Mouse (Mus musculus): ENCODE measurements at regions not wholly inside any gene's neighbourhood (a gene's known extent, or its start where the extent isn't known, plus 50 kb on each side); places are given as distances from the start of the nearest gene placed in this dataset.

DNA sequence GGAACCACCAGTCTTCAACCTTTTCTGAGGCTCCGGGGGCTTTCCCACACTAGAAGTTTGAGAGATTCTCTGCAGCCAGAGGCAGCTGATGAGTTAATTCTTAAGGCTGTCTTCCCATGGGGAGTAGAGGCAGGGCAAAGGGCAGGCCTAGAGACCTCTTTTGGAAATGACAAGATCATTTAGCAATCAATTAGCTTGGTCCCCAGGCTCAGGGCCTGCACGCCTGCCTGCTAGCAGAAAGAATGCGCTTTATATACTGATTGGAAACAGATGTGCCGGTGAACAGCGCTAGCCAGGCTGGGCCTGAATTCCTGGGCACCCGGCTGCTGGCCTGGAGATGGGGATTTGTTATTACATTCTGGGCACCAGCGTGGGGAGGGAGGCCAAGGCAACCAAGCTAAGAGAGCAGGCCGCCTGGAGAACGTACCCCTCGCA is 156.2 kb downstream of the Utp6 start:
- Histone ChIP-seq H3K79me3 (ENCODE audit: low read depth) (no peaks in the 10 kb centered on the region), H3ac (ENCODE audit: control insufficient read depth, insufficient read length, low read depth) (no peak overlapping the region), H3K27me3 (ENCODE audit: control insufficient read depth, insufficient read depth, insufficient read length) (no peaks in the 10 kb centered on the region), H3K79me2 (ENCODE audit: control insufficient read depth, insufficient read depth) (no peaks in the 10 kb centered on the region), H3K4me3 (ENCODE audit: insufficient read depth, poor library complexity, severe bottlenecking) (no peak overlapping the region), H3K36me3 (ENCODE audit: control insufficient read depth, insufficient read depth) (no peaks in the 10 kb centered on the region)
- TF ChIP-seq FOSL1 (IDR thresholded peaks at IDR 0.05; ENCODE audit: insufficient read depth, low read length, poor library complexity, severe bottlenecking) (no peak), CTCF (IDR thresholded peaks at IDR 0.05; ENCODE audit: control insufficient read depth, insufficient read depth, insufficient read length) (no peak), USF1 (IDR thresholded peaks at IDR 0.05; ENCODE audit: low read depth) (no peak), MAX (IDR thresholded peaks at IDR 0.05) (no peak), MYOD1 (IDR thresholded peaks at IDR 0.05; ENCODE audit: control insufficient read depth, insufficient read length, low read depth) (no peak), MYOG (IDR thresholded peaks at IDR 0.05; ENCODE audit: control insufficient read depth, extremely low read depth, insufficient read length) (no peak), CEBPB (IDR thresholded peaks at IDR 0.05; ENCODE audit: low read depth) (no peak)

DNA sequence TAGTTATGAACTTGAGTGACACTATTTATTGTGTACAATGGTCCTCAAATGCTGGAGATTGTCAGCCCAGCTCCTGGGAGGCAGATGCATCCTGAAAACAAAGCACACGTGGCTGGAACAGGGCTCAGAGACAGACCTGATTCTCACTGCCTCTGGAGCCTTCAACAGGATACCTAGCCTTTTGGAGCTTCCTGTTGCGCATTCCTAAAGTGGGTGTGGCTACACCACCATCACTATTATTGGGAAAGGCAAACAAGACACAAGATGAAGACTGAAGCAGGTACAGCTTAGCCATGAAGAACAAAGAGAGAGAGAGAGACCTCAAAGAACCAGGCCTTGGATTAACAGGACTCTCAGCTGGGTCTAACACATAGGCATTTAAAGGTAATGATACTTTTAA is 158.2 kb downstream of the Utp6 start:
- Histone ChIP-seq H3K79me2 (ENCODE audit: control insufficient read depth, insufficient read depth) (no peaks in the 10 kb centered on the region), H3K36me3 (ENCODE audit: control insufficient read depth, insufficient read depth) (no peaks in the 10 kb centered on the region), H3K4me3 (ENCODE audit: insufficient read depth, poor library complexity, severe bottlenecking) (no peak overlapping the region), H3K79me3 (ENCODE audit: low read depth) (no peaks in the 10 kb centered on the region), H3ac (ENCODE audit: control insufficient read depth, insufficient read length, low read depth) (no peak overlapping the region), H3K27me3 (ENCODE audit: control insufficient read depth, insufficient read depth, insufficient read length) (no peaks in the 10 kb centered on the region)
- no peak for TF ChIP-seq CTCF (IDR thresholded peaks at IDR 0.05; ENCODE audit: control insufficient read depth, insufficient read depth, insufficient read length)
- no peak for TF ChIP-seq USF1 (IDR thresholded peaks at IDR 0.05; ENCODE audit: low read depth)
- no peak for TF ChIP-seq MYOD1 (IDR thresholded peaks at IDR 0.05; ENCODE audit: control insufficient read depth, insufficient read length, low read depth)
- TF ChIP-seq MYOG (IDR thresholded peaks at IDR 0.05; ENCODE audit: control insufficient read depth, extremely low read depth, insufficient read length) = no peak
- TF ChIP-seq FOSL1 (IDR thresholded peaks at IDR 0.05; ENCODE audit: insufficient read depth, low read length, poor library complexity, severe bottlenecking) = no peak
- TF ChIP-seq MAX (IDR thresholded peaks at IDR 0.05) = no peak
- TF ChIP-seq CEBPB (IDR thresholded peaks at IDR 0.05; ENCODE audit: low read depth) = no peak

DNA sequence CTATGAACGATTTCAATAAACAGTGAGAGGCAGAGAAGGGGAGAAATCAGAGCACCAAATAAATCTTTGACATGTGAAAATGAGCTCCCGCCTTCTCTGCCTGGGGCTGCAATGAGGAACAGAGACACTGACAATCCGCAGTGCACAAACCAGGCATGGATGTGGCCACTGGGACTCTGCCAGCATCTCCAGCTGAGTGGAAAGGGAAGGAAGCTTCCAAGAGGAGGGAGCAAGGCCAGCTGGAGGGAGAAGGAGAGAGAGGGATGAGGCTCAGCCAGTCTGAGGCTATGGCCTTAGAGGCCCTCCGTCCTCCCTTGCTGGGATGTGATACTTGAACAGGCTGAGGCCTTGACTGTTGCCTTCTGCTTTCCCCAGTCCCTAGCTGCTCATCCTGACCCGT is 159.2 kb downstream of the Utp6 start:
- Histone ChIP-seq H3ac (ENCODE audit: control insufficient read depth, insufficient read length, low read depth) (no peak overlapping the region), H3K4me3 (ENCODE audit: insufficient read depth, poor library complexity, severe bottlenecking) (no peak overlapping the region), H3K79me2 (ENCODE audit: control insufficient read depth, insufficient read depth) (no peaks in the 10 kb centered on the region), H3K36me3 (ENCODE audit: control insufficient read depth, insufficient read depth) (no peaks in the 10 kb centered on the region), H3K27me3 (ENCODE audit: control insufficient read depth, insufficient read depth, insufficient read length) (no peaks in the 10 kb centered on the region), H3K79me3 (ENCODE audit: low read depth) (no peaks in the 10 kb centered on the region)
- no peak for TF ChIP-seq MYOD1 (IDR thresholded peaks at IDR 0.05; ENCODE audit: control insufficient read depth, insufficient read length, low read depth)
- no peak for TF ChIP-seq USF1 (IDR thresholded peaks at IDR 0.05; ENCODE audit: low read depth)
- TF ChIP-seq CEBPB (IDR thresholded peaks at IDR 0.05; ENCODE audit: low read depth) = no peak
- TF ChIP-seq CTCF (IDR thresholded peaks at IDR 0.05; ENCODE audit: control insufficient read depth, insufficient read depth, insufficient read length) = no peak
- no peak for TF ChIP-seq MAX (IDR thresholded peaks at IDR 0.05)
- no peak for TF ChIP-seq FOSL1 (IDR thresholded peaks at IDR 0.05; ENCODE audit: insufficient read depth, low read length, poor library complexity, severe bottlenecking)

DNA sequence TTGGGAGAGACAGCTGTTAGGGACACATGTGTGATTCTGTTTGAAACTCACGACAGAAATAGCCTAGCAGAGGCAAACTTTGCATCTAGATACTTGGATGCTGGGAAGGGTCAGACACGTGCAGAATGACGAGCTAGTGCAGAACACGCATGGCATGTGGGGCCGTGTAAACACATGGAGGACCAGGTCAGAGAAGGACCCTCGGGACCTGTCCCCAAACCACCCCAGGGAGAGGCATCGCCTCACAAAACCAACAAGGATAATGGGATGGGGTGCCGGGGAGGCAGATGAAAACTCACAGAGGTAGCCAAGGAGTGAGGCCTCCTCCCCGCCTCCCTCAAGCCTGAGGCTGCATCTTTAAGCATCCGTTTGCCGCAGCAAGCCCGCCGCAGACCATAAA is 159.6 kb downstream of the Utp6 start:
- H3K79me3 ChIP-seq (ENCODE audit: low read depth) = no peaks in the 10 kb centered on the region
- H3K27me3 ChIP-seq (ENCODE audit: control insufficient read depth, insufficient read depth, insufficient read length) = no peaks in the 10 kb centered on the region
- H3ac ChIP-seq (ENCODE audit: control insufficient read depth, insufficient read length, low read depth) = no peak overlapping the region
- no peaks in the 10 kb centered on the region for H3K36me3 ChIP-seq (ENCODE audit: control insufficient read depth, insufficient read depth)
- H3K79me2 ChIP-seq (ENCODE audit: control insufficient read depth, insufficient read depth) = no peaks in the 10 kb centered on the region
- TF ChIP-seq MYOG (IDR thresholded peaks at IDR 0.05; ENCODE audit: control insufficient read depth, extremely low read depth, insufficient read length) = no peak
- TF ChIP-seq USF1 (IDR thresholded peaks at IDR 0.05; ENCODE audit: low read depth) = no peak
- no peak for TF ChIP-seq CEBPB (IDR thresholded peaks at IDR 0.05; ENCODE audit: low read depth)
- no peak for TF ChIP-seq MAX (IDR thresholded peaks at IDR 0.05)
- TF ChIP-seq FOSL1 (IDR thresholded peaks at IDR 0.05; ENCODE audit: insufficient read depth, low read length, poor library complexity, severe bottlenecking) = no peak
- no peak overlapping the region for H3K4me3 ChIP-seq (ENCODE audit: insufficient read depth, poor library complexity, severe bottlenecking)

DNA sequence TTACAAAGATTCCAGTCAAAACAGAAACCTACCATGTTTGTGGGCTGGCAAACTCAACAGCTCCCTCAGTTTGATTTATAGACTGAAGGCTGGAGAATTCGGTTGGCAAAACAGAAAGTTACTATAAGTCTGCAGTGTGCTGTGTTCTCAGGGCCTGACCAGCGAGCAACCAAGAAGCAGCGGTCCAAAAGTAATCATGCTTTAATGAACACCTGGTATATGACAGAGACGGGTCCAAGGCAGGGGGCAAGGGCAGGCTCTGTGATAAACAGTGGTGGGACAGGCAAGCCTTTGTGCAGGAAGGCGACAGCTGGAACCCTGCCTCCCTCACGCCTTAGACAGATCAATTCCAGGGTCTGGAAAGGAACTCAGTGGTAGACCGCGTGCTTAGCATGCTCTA is 161.9 kb downstream of the Utp6 start:
- no peaks in the 10 kb centered on the region for H3K27me3 ChIP-seq (ENCODE audit: control insufficient read depth, insufficient read depth, insufficient read length)
- TF ChIP-seq MYOG (IDR thresholded peaks at IDR 0.05; ENCODE audit: control insufficient read depth, extremely low read depth, insufficient read length) = no peak
- no peak for TF ChIP-seq FOSL1 (IDR thresholded peaks at IDR 0.05; ENCODE audit: insufficient read depth, low read length, poor library complexity, severe bottlenecking)
- no peak for TF ChIP-seq USF1 (IDR thresholded peaks at IDR 0.05; ENCODE audit: low read depth)
- no peak for TF ChIP-seq MYOD1 (IDR thresholded peaks at IDR 0.05; ENCODE audit: control insufficient read depth, insufficient read length, low read depth)
- H3K36me3 ChIP-seq (ENCODE audit: control insufficient read depth, insufficient read depth) = no peaks in the 10 kb centered on the region
- no peak overlapping the region for H3ac ChIP-seq (ENCODE audit: control insufficient read depth, insufficient read length, low read depth)
- no peaks in the 10 kb centered on the region for H3K79me3 ChIP-seq (ENCODE audit: low read depth)
- H3K4me3 ChIP-seq (ENCODE audit: insufficient read depth, poor library complexity, severe bottlenecking) = no peak overlapping the region
- no peaks in the 10 kb centered on the region for H3K79me2 ChIP-seq (ENCODE audit: control insufficient read depth, insufficient read depth)

DNA sequence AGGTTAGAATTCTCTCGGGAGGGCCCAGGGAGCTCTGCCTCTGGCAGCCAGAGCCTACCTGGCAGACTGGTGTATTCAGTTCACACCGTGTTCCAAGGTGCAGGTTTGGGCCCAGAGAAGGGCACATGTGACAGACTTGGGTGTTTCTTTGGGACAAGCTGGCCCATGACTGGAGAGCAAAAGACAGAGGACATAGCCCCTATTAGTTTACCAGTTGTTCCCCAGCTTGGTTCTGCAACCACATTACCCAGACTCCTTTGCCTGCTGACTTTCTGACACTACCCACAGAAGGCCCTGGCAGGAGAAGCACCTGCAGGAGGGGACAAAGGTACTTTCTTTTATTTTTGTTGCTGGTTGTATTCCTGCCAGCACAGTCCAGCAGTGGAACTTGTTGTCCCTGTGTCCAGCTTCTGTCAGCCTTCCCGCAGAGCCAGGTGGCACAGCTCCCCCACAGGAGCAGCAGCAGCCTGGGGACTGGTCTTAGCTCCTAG is 173.9 kb downstream of the Utp6 start:
- Histone ChIP-seq H3K79me2 (ENCODE audit: control insufficient read depth, insufficient read depth) (no peaks in the 10 kb centered on the region), H3ac (ENCODE audit: control insufficient read depth, insufficient read length, low read depth) (no peak overlapping the region), H3K36me3 (ENCODE audit: control insufficient read depth, insufficient read depth) (no peaks in the 10 kb centered on the region), H3K79me3 (ENCODE audit: low read depth) (no peaks in the 10 kb centered on the region), H3K4me3 (ENCODE audit: insufficient read depth, poor library complexity, severe bottlenecking) (no peak overlapping the region), H3K27me3 (ENCODE audit: control insufficient read depth, insufficient read depth, insufficient read length) (no peaks in the 10 kb centered on the region)
- TF ChIP-seq USF1 (IDR thresholded peaks at IDR 0.05; ENCODE audit: low read depth) = no peak
- no peak for TF ChIP-seq CEBPB (IDR thresholded peaks at IDR 0.05; ENCODE audit: low read depth)
- no peak for TF ChIP-seq MYOD1 (IDR thresholded peaks at IDR 0.05; ENCODE audit: control insufficient read depth, insufficient read length, low read depth)
- TF ChIP-seq CTCF (IDR thresholded peaks at IDR 0.05; ENCODE audit: control insufficient read depth, insufficient read depth, insufficient read length) = no peak
- no peak for TF ChIP-seq MYOG (IDR thresholded peaks at IDR 0.05; ENCODE audit: control insufficient read depth, extremely low read depth, insufficient read length)
- TF ChIP-seq MAX (IDR thresholded peaks at IDR 0.05) = no peak
- no peak for TF ChIP-seq FOSL1 (IDR thresholded peaks at IDR 0.05; ENCODE audit: insufficient read depth, low read length, poor library complexity, severe bottlenecking)
